Mouse (Mus musculus) intestine, embryonic 16.5 days (tissue): Measurements from ENCODE around the gene Ankrd13b. TPM values are rescaled to one million over a fixed set of nuclear protein-coding genes. Genes with fewer than 3 reads are reported as not detected.

Experiments used
- ATAC-seq: fragments of 200-750 bp; cut with Nextera tagmentation; 2 replicates; pipeline ENCODE4 v1.8.0; 2017; ENCODE audit warnings: moderate TSS enrichment, moderate library complexity
- H3K27ac ChIP-seq: fragments of 300-500 bp; sonication (generic); 2 replicates; pipeline ENCODE4 v1.5.1; 2014; ENCODE audit warnings: mild to moderate bottlenecking, low read length
- H3K27me3 ChIP-seq: fragments of 300-500 bp; sonication (generic); replicated peaks from 2 replicates; pipeline ENCODE4 v1.6.1; 2014; ENCODE audit warnings: low read length, control low read depth, mixed read lengths; ENCODE audit not compliant: control insufficient read depth, insufficient read depth
- H3K36me3 ChIP-seq: fragments of 300-500 bp; sonication (generic); 2 replicates; pipeline ENCODE4 v1.6.1; 2014; ENCODE audit warnings: low read length, control low read depth; ENCODE audit not compliant: control insufficient read depth, insufficient read depth
- H3K4me1 ChIP-seq: fragments of 300-500 bp; sonication (generic); 2 replicates; pipeline ENCODE4 v1.6.1; 2014; ENCODE audit warnings: low read length, control low read depth, mixed read lengths; ENCODE audit not compliant: control insufficient read depth, insufficient read depth
- H3K4me2 ChIP-seq: fragments of 300-500 bp; sonication (generic); 2 replicates; pipeline ENCODE4 v1.6.1; 2014; ENCODE audit warnings: low read depth, low read length, control low read depth
- H3K4me3 ChIP-seq: fragments of 300-500 bp; sonication (generic); 2 replicates; pipeline ENCODE4 v1.5.1; 2014; ENCODE audit warnings: mild to moderate bottlenecking, low read length
- H3K9ac ChIP-seq: fragments of 300-500 bp; sonication (generic); 2 replicates; pipeline ENCODE4 v1.6.1; 2014; ENCODE audit warnings: low read depth, low read length
- H3K9me3 ChIP-seq: fragments of 300-500 bp; sonication (generic); 2 replicates; pipeline ENCODE4 v1.6.1; 2016; ENCODE audit warnings: low read length, control low read depth; ENCODE audit not compliant: control insufficient read depth
- WGBS: fragments of 180-500 bp; shearing (Covaris S2); extraction: QIAGEN DNeasy Blood & Tissue Kit; methylation state at CpG from one replicate; pipeline ENCODE4 v1.1.7; 2014; 5-methylcytosine and 5-hydroxymethylcytosine counted together
- polyA plus RNA-seq: library from polyadenylated mRNA; unstranded; fragments of >200 nt; fragmentation: Nextera tagmentation; extraction: Ambion mirVana; gene quantifications from 2 replicates; pipeline ENCODE4 v1.2.1, GENCODE M21; 2015

Ankrd13b gene
- polyA plus RNA-seq, 1 experiment from 2014 or later: 1.7 TPM

- Histone ChIP-seq H3K36me3 (no peaks in the 10 kb centered on the region; the same call in 1 of the 2 replicates), H3K4me1 (peaks cover 7% of the 10 kb centered on the region), H3K9ac (no peak overlapping the region), H3K27me3 (peaks cover 41% of the 10 kb centered on the region), H3K4me2 (peak overlapping the region; percentile 41), H3K9me3 (no peaks in the 10 kb centered on the region), H3K27ac (no peak overlapping the region), H3K4me3 (peak overlapping the region; percentile 15; the same call in 1 of the 2 replicates)
- WGBS: 18% methylated on average over 20 of the region's 20 CpGs
- ATAC-seq: peak; percentile 24; the same call in 1 of the 2 replicates
Measured at GRCm38 (mm10) chr11:77467784-77468183, 21.7 kb downstream of the Ankrd13b start.

- H3K27me3 ChIP-seq: peaks cover 44% of the 10 kb centered on the region
- peak; percentile 71 for ATAC-seq
Measured at GRCm38 (mm10) chr11:77467157-77467556, 22.3 kb downstream of the Ankrd13b start.

GRCm38 (mm10) chr11:77466544-77466943 lies 22.9 kb downstream of the Ankrd13b start:
- no peak for ATAC-seq
- Histone ChIP-seq H3K4me3 (no peak overlapping the region), H3K9me3 (no peaks in the 10 kb centered on the region)

More at GRCm38 (mm10) chr11:77467157-77467556, 22.3 kb downstream of the Ankrd13b start:
- Histone ChIP-seq H3K27ac (no peak overlapping the region), H3K4me2 (peak overlapping the region; percentile 41), H3K4me1 (peaks cover 9% of the 10 kb centered on the region), H3K9ac (no peak overlapping the region), H3K9me3 (no peaks in the 10 kb centered on the region), H3K36me3 (no peaks in the 10 kb centered on the region; the same call in 1 of the 2 replicates), H3K4me3 (peak overlapping the region; percentile 21; the same call in 1 of the 2 replicates)
- 3% methylated on average over 25 of the region's 25 CpGs for WGBS

GRCm38 (mm10) chr11:77465111-77465510 lies 24.4 kb downstream of the Ankrd13b start:
- H3K4me1 ChIP-seq: peaks cover 9% of the 10 kb centered on the region
- H3K9me3 ChIP-seq: no peaks in the 10 kb centered on the region
- H3K9ac ChIP-seq: no peak overlapping the region
- no peak for ATAC-seq
- no peak overlapping the region for H3K27ac ChIP-seq
- H3K4me2 ChIP-seq: no peak overlapping the region
- H3K4me3 ChIP-seq: no peak overlapping the region
- no peaks in the 10 kb centered on the region for H3K36me3 ChIP-seq
- 65% methylated on average over 3 of the region's 3 CpGs for WGBS
- peaks cover 47% of the 10 kb centered on the region for H3K27me3 ChIP-seq

More at GRCm38 (mm10) chr11:77466544-77466943, 22.9 kb downstream of the Ankrd13b start:
- no peak overlapping the region for H3K9ac ChIP-seq
- H3K4me2 ChIP-seq: no peak overlapping the region
- peaks cover 9% of the 10 kb centered on the region for H3K4me1 ChIP-seq
- H3K36me3 ChIP-seq: no peaks in the 10 kb centered on the region
- 34% methylated on average over 9 of the region's 9 CpGs for whole genome bisulfite sequencing
- H3K27ac ChIP-seq: no peak overlapping the region
- peaks cover 47% of the 10 kb centered on the region for H3K27me3 ChIP-seq

- H3K4me3 ChIP-seq: no peak overlapping the region
- WGBS: 61% methylated on average over 4 of the region's 4 CpGs
- H3K9ac ChIP-seq: no peak overlapping the region
- H3K4me2 ChIP-seq: no peak overlapping the region
- peaks cover 9% of the 10 kb centered on the region for H3K4me1 ChIP-seq
- peaks cover 47% of the 10 kb centered on the region for H3K27me3 ChIP-seq
- no peaks in the 10 kb centered on the region for H3K9me3 ChIP-seq
- H3K36me3 ChIP-seq: no peaks in the 10 kb centered on the region
- H3K27ac ChIP-seq: no peak overlapping the region
- ATAC-seq: no peak
Measured at GRCm38 (mm10) chr11:77464684-77465083, 24.8 kb downstream of the Ankrd13b start.

- WGBS: 68% methylated on average over 10 of the region's 10 CpGs
- H3K27ac ChIP-seq: no peak overlapping the region
- H3K4me3 ChIP-seq: no peak overlapping the region
- H3K4me1 ChIP-seq: peaks cover 9% of the 10 kb centered on the region
- H3K36me3 ChIP-seq: no peaks in the 10 kb centered on the region
- H3K9me3 ChIP-seq: no peaks in the 10 kb centered on the region
- no peak overlapping the region for H3K9ac ChIP-seq
- peaks cover 47% of the 10 kb centered on the region for H3K27me3 ChIP-seq
- ATAC-seq: no peak
- no peak overlapping the region for H3K4me2 ChIP-seq
Measured at GRCm38 (mm10) chr11:77463786-77464185, 25.7 kb downstream of the Ankrd13b start.

GRCm38 (mm10) chr11:77463101-77463445 lies 26.4 kb downstream of the Ankrd13b start:
- H3K9me3 ChIP-seq: no peaks in the 10 kb centered on the region
- H3K27me3 ChIP-seq: peaks cover 43% of the 10 kb centered on the region
- peaks cover 9% of the 10 kb centered on the region for H3K4me1 ChIP-seq
- no peak for ATAC-seq
- peak overlapping the region; percentile 100 for H3K4me2 ChIP-seq
- H3K27ac ChIP-seq: no peak overlapping the region
- H3K4me3 ChIP-seq: peak overlapping the region; percentile 58
- 38% methylated on average over 8 of the region's 8 CpGs for WGBS
- no peaks in the 10 kb centered on the region for H3K36me3 ChIP-seq
- H3K9ac ChIP-seq: peak overlapping the region; percentile 67

GRCm38 (mm10) chr11:77462283-77463100 lies 27.0 kb downstream of the Ankrd13b start, which contains the start of gene Coro6:
Coro6 (plus strand) TSS chr11:77462411.
- Histone ChIP-seq H3K27me3 (peaks cover 39% of the 10 kb centered on the region), H3K4me2 (peak within 1 kb of the TSS; percentile 100), H3K4me1 (peaks cover 7% of the 10 kb centered on the region; the same call in 1 of the 2 replicates), H3K9ac (peak within 1 kb of the TSS; percentile 67), H3K36me3 (no peaks in the 10 kb centered on the region), H3K9me3 (no peaks in the 10 kb centered on the region), H3K27ac (no peak within 1 kb of the TSS), H3K4me3 (peak within 1 kb of the TSS; percentile 58)
- WGBS: under 1% methylated on average over 66 of the region's 73 CpGs
- peak; percentile 80 for ATAC-seq

GRCm38 (mm10) chr11:77461856-77462255 lies 27.6 kb downstream of the Ankrd13b start:
- 5% methylated on average over 6 of the region's 6 CpGs for WGBS
- no peaks in the 10 kb centered on the region for H3K36me3 ChIP-seq
- H3K9me3 ChIP-seq: no peaks in the 10 kb centered on the region
- H3K4me1 ChIP-seq: 0 out of 2 replicates have a peak, but pooled peaks cover 5% of the 10 kb centered on the region
- H3K27ac ChIP-seq: no peak overlapping the region
- H3K4me3 ChIP-seq: peak overlapping the region; percentile 58
- H3K27me3 ChIP-seq: peaks cover 33% of the 10 kb centered on the region
- ATAC-seq: no peak; the same call in 1 of the 2 replicates
- peak overlapping the region; percentile 100 for H3K4me2 ChIP-seq
- peak overlapping the region; percentile 67 for H3K9ac ChIP-seq
